ENCODE assay signal across 9 mouse cellular contexts in genomic region chr14:37238632-37239032, GRCm38 (mm10).
DNase-seq lines count a peak whose midpoint lies in the region; ATAC-seq and TF ChIP-seq lines count a peak whose summit lies in the region.
"Had no signal": no experiment of that assay in that cellular context is flagged by ENCODE, and none has a peak within 500 bp of the region (broad histone marks: within the 10 kb centered on the region; RNA-seq: fewer than 3 reads in every experiment).

No protein-coding gene starts in this region.

- H3K4me2 ChIP-seq in heart, embryonic 16.5 days (ENCODE audit: low read depth, low read length), result no peak overlapping the region
- H3K4me2 ChIP-seq in liver, embryonic 11.5 days, result no peak overlapping the region
- H3K4me2 ChIP-seq in neural tube, embryonic 15.5 days, result no peak overlapping the region
- H3K4me2 ChIP-seq: embryonic facial prominence, embryonic 13.5 days had no signal

- H3K4me1 ChIP-seq in E14TG2a.4 (replicated peaks; ENCODE audit: low read depth, low read length), result no peaks in the 10 kb centered on the region
- H3K4me1 ChIP-seq in forebrain, embryonic 10.5 days, result peaks cover 3% of the 10 kb centered on the region; the same call in 1 of the 2 replicates
- H3K4me1 ChIP-seq in heart, embryonic 16.5 days (ENCODE audit: control insufficient read depth, insufficient read depth, low read length), result no peaks in the 10 kb centered on the region
- no peaks in the 10 kb centered on the region for H3K4me1 ChIP-seq in liver, embryonic 11.5 days (replicated peaks; ENCODE audit: control insufficient read depth, insufficient read depth, low read length)
- peaks cover 3% of the 10 kb centered on the region; the same call in 1 of the 2 replicates for H3K4me1 ChIP-seq in neural tube, embryonic 15.5 days

- WGBS in forebrain, embryonic 10.5 days, result 40% methylated on average over 4 of the region's 4 CpGs
- WGBS in heart, embryonic 16.5 days, result 32% methylated on average over 4 of the region's 4 CpGs
- 49% methylated on average over 4 of the region's 4 CpGs for WGBS in liver, embryonic 11.5 days
- 33% methylated on average over 4 of the region's 4 CpGs for WGBS in neural tube, embryonic 15.5 days

- no peak overlapping the region for H3K9ac ChIP-seq in heart, embryonic 16.5 days (ENCODE audit: low read length)
- no peak overlapping the region for H3K9ac ChIP-seq in liver, embryonic 11.5 days (ENCODE audit: low read depth, low read length)
- H3K9ac ChIP-seq in neural tube, embryonic 15.5 days (replicated peaks), result no peak overlapping the region
- H3K9ac ChIP-seq: embryonic facial prominence, embryonic 13.5 days had no signal

- peak; percentile 58; the same call in 1 of the 2 replicates for ATAC-seq in heart, embryonic 16.5 days (replicated peaks; ENCODE audit: extremely low read depth, insufficient read depth, low FRiP score)
- ATAC-seq in liver, embryonic 11.5 days (replicated peaks; ENCODE audit: low FRiP score), result 0 out of 2 replicates have a peak, but pooled peaks have one; percentile 26
- ATAC-seq in neural tube, embryonic 15.5 days (ENCODE audit: low FRiP score), result peak; percentile 89

- DNase-seq in brain, embryonic 18.5 days (ENCODE audit: low read depth, low spot score), result peak; percentile 60
- peak; percentile 71 for DNase-seq in forebrain, embryonic 10.5 days (ENCODE audit: extremely low spot score, low spot score)
- DNase-seq in kidney, postnatal 10 days, result peak; percentile 78
- peak; percentile 33 for DNase-seq in liver, embryonic 11.5 days (ENCODE audit: low spot score)
- DNase-seq in thymus, postnatal 0 days (ENCODE audit: low spot score), result peak; percentile 4

- no peaks in the 10 kb centered on the region for H3K27me3 ChIP-seq in E14TG2a.4 (ENCODE audit: insufficient read depth, low read length)
- H3K27me3 ChIP-seq in forebrain, embryonic 10.5 days (ENCODE audit: poor library complexity, severe bottlenecking), result no peaks in the 10 kb centered on the region
- no peaks in the 10 kb centered on the region for H3K27me3 ChIP-seq in heart, embryonic 16.5 days (ENCODE audit: control insufficient read depth, insufficient read depth, low read length)
- H3K27me3 ChIP-seq in liver, embryonic 11.5 days (replicated peaks; ENCODE audit: control insufficient read depth, insufficient read depth, low read length), result no peaks in the 10 kb centered on the region
- H3K27me3 ChIP-seq in neural tube, embryonic 15.5 days (replicated peaks), result no peaks in the 10 kb centered on the region
- H3K27me3 ChIP-seq: embryonic facial prominence, embryonic 13.5 days had no signal

- peak; percentile 91 for TF ChIP-seq CTCF in E14TG2a.4 (conservative IDR thresholded peaks at IDR 0.05; ENCODE audit: low read length)

- peak overlapping the region; percentile 76 for H3K27ac ChIP-seq in forebrain, embryonic 10.5 days
- no peak overlapping the region for H3K27ac ChIP-seq in heart, embryonic 16.5 days (ENCODE audit: low read length)
- no peak overlapping the region for H3K27ac ChIP-seq in liver, embryonic 11.5 days (ENCODE audit: low read depth, low read length)
- H3K27ac ChIP-seq in neural tube, embryonic 15.5 days (replicated peaks), result no peak overlapping the region
- H3K27ac ChIP-seq: embryonic facial prominence, embryonic 13.5 days had no signal

- H3K4me3 ChIP-seq in E14TG2a.4 (replicated peaks; ENCODE audit: low read length), result no peak overlapping the region
- no peak overlapping the region for H3K4me3 ChIP-seq in forebrain, embryonic 10.5 days
- H3K4me3 ChIP-seq in heart, embryonic 16.5 days (ENCODE audit: low read length), result no peak overlapping the region
- no peak overlapping the region for H3K4me3 ChIP-seq in liver, embryonic 11.5 days (ENCODE audit: low read depth, low read length)
- H3K4me3 ChIP-seq in neural tube, embryonic 15.5 days (replicated peaks), result no peak overlapping the region
- H3K4me3 ChIP-seq: embryonic facial prominence, embryonic 13.5 days had no signal

- H3K9me3 ChIP-seq in E14TG2a.4 (ENCODE audit: low read length), result no peaks in the 10 kb centered on the region
- no peaks in the 10 kb centered on the region for H3K9me3 ChIP-seq in forebrain, embryonic 10.5 days
- H3K9me3 ChIP-seq in heart, embryonic 16.5 days (replicated peaks; ENCODE audit: control insufficient read depth, low read length), result no peaks in the 10 kb centered on the region
- no peaks in the 10 kb centered on the region for H3K9me3 ChIP-seq in liver, embryonic 11.5 days (ENCODE audit: control insufficient read depth, low read length)
- H3K9me3 ChIP-seq in neural tube, embryonic 15.5 days (replicated peaks), result no peaks in the 10 kb centered on the region
- H3K9me3 ChIP-seq: embryonic facial prominence, embryonic 13.5 days had no signal

- H3K36me3 ChIP-seq in E14TG2a.4 (ENCODE audit: insufficient read depth, low read length), result no peaks in the 10 kb centered on the region
- H3K36me3 ChIP-seq in forebrain, embryonic 10.5 days (replicated peaks), result no peaks in the 10 kb centered on the region
- H3K36me3 ChIP-seq in heart, embryonic 16.5 days (ENCODE audit: control insufficient read depth, insufficient read depth), result no peaks in the 10 kb centered on the region
- no peaks in the 10 kb centered on the region for H3K36me3 ChIP-seq in liver, embryonic 11.5 days (ENCODE audit: control insufficient read depth, insufficient read depth, low read length)
- H3K36me3 ChIP-seq in neural tube, embryonic 15.5 days, result no peaks in the 10 kb centered on the region
- H3K36me3 ChIP-seq: embryonic facial prominence, embryonic 13.5 days had no signal

Comparison
In these comparisons a context has a peak if more than half of its experiments do, and no peak if none do; other contexts are left out.
1. DNase-seq: peak in every context shown above with its lines; median percentile 78 in kidney, postnatal 10 days; 71 in forebrain, embryonic 10.5 days; 60 in brain, embryonic 18.5 days; 33 in liver, embryonic 11.5 days; 4 in thymus, postnatal 0 days.
2. ATAC-seq: peak in every context shown above with its lines; median percentile 89 in neural tube, embryonic 15.5 days; 58 in heart, embryonic 16.5 days; 26 in liver, embryonic 11.5 days.